Mouse (Mus musculus) heart, postnatal 14 days (tissue): Measurements from ENCODE around the gene Spata2. TPM values are rescaled to one million over a fixed set of nuclear protein-coding genes. Genes with fewer than 3 reads are reported as not detected.

ENCODE experiments used
- DNase-seq, 2 experiments: peaks; one replicate each; pipeline ENCODE4 v3.0.0; 2021 to 2022
- intact Hi-C: fragments of 180-260 bp; cut with DNase I; formaldehyde crosslinking; loops from one replicate; pipeline ENCODE4 v1.15.1; 2025
- total RNA-seq, 2 experiments: library from RNA; stranded (reverse); gene quantifications; 2 replicates each; pipeline ENCODE4 v1.2.3; 2021

Gene Spata2
- total RNA-seq, 2 experiments from 2014 or later, result 18.2 to 20.9 TPM

GRCm38 (mm10) chr2:167512970-167513369 lies 20.3 kb upstream of the Spata2 start:
- DNase-seq, result no peak
- intact Hi-C loops, result no loop called here

- DNase-seq, result no peak
- intact Hi-C loops, result no loop called here
Observed at GRCm38 (mm10) chr2:167512365-167512764, 19.7 kb upstream of the Spata2 start.

GRCm38 (mm10) chr2:167510485-167510884 lies 17.8 kb upstream of the Spata2 start:
- intact Hi-C loops, result no loop called here
- no peak for DNase-seq

- intact Hi-C loops, result no loop called here
- DNase-seq, result no peak
Observed at GRCm38 (mm10) chr2:167508569-167508968, 15.9 kb upstream of the Spata2 start.

GRCm38 (mm10) chr2:167507719-167508385 lies 15.2 kb upstream of the Spata2 start:
- intact Hi-C loops, result no loop called here
- DNase-seq, result no peak

- intact Hi-C loops, result no loop called here
- no peak for DNase-seq
Observed at GRCm38 (mm10) chr2:167506546-167507260, 14.0 kb upstream of the Spata2 start.

- DNase-seq, result no peak
- intact Hi-C loops, result no loop called here
Observed at GRCm38 (mm10) chr2:167505127-167505526, 12.4 kb upstream of the Spata2 start.

GRCm38 (mm10) chr2:167503896-167504349 lies 11.2 kb upstream of the Spata2 start:
- DNase-seq, result peak; percentile 57 to 58

GRCm38 (mm10) chr2:167503253-167503895 lies 10.7 kb upstream of the Spata2 start:
- intact Hi-C loops, result no loop called here

More at GRCm38 (mm10) chr2:167503896-167504349, 11.2 kb upstream of the Spata2 start:
- intact Hi-C loops, result no loop called here

GRCm38 (mm10) chr2:167502554-167503252 lies 10.0 kb upstream of the Spata2 start:
- intact Hi-C loops, result no loop called here
- DNase-seq, result no peak

More at GRCm38 (mm10) chr2:167503253-167503895, 10.7 kb upstream of the Spata2 start:
- peak; percentile 90 to 93 for DNase-seq

GRCm38 (mm10) chr2:167497272-167497671 lies 4.6 kb upstream of the Spata2 start:
- peak; percentile 51 to 71 for DNase-seq
- intact Hi-C loops, result no loop called here

GRCm38 (mm10) chr2:167496437-167496836 lies 3.8 kb upstream of the Spata2 start:
- no peak for DNase-seq
- intact Hi-C loops, result no loop called here

- DNase-seq, result peak; percentile 52 to 55
- intact Hi-C loops, result no loop called here
Observed at GRCm38 (mm10) chr2:167491757-167492708, 654 bp downstream of the Spata2 start, which contains the start of gene Rnf114. Gene Rnf114, plus strand, starts transcription at chr2:167492645.

- DNase-seq, result peak in 1 of 2 experiments; percentile 38
- intact Hi-C loops, result no loop called here
Observed at GRCm38 (mm10) chr2:167490813-167491525, 1.7 kb downstream of the Spata2 start.

GRCm38 (mm10) chr2:167487994-167488393 lies 4.7 kb downstream of the Spata2 start:
- DNase-seq, result no peak
- intact Hi-C loops, result no loop called here

GRCm38 (mm10) chr2:167487551-167487950 lies 5.1 kb downstream of the Spata2 start:
- DNase-seq, result no peak
- intact Hi-C loops, result no loop called here

- no peak for DNase-seq
Observed at GRCm38 (mm10) chr2:167486573-167486972, 6.1 kb downstream of the Spata2 start.

GRCm38 (mm10) chr2:167485501-167486377 lies 6.9 kb downstream of the Spata2 start:
- DNase-seq, result peak; percentile 65 to 76
- intact Hi-C loops, result no loop called here

More at GRCm38 (mm10) chr2:167486573-167486972, 6.1 kb downstream of the Spata2 start:
- intact Hi-C loops, result no loop called here
